Mouse (Mus musculus) spleen, adult 2 months (tissue): ENCODE measurements around the gene Eefsec.

ENCODE experiments used
- CTCF ChIP-seq: fragments of 200-500 bp; IDR thresholded peaks from 2 replicates; pipeline ENCODE4 v1.5.1; 2011; ENCODE audit warnings: mild to moderate bottlenecking, inconsistent platforms; ENCODE audit not compliant: insufficient read depth, insufficient read length, insufficient replicate concordance; ENCODE audit errors: extremely low read depth
- POLR2A ChIP-seq: fragments of 200-500 bp; IDR thresholded peaks from 2 replicates; pipeline ENCODE4 v1.6.1; 2011; ENCODE audit warnings: low read depth, low read length, inconsistent platforms

- no peak for TF ChIP-seq CTCF
- TF ChIP-seq POLR2A, result no peak
These were observed 230.5 kb downstream of the Eefsec start for GRCm38 (mm10) chr6:88215797-88216196.
